Mouse (Mus musculus) G1E (cell line): ENCODE measurements around the gene Wdr81.

ENCODE experiments used
- CTCF ChIP-seq: IDR thresholded peaks from 2 replicates; pipeline ENCODE4 v1.5.1; 2012; ENCODE audit warnings: low read depth, low read length, inconsistent platforms, mixed read lengths
- TAL1 ChIP-seq: conservative IDR thresholded peaks from 2 replicates; pipeline ENCODE4 v1.6.1; 2012; ENCODE audit warnings: low read depth, low read length, inconsistent platforms, mixed read lengths

- TF ChIP-seq CTCF: no peak
- no peak for TF ChIP-seq TAL1
Measured at GRCm38 (mm10) chr11:75415096-75415495, 39.4 kb downstream of the Wdr81 start.
